Mouse (Mus musculus) yolk sac, embryonic 10.5 days (tissue): ENCODE data around the gene Gadl1.
"Not testable (repeated sequence)": the region's sequence is repeated elsewhere in the genome, so short reads cannot be mapped to it uniquely, and the experiment has no call there.

ENCODE experiments used
- DNase-seq: peaks from one replicate; pipeline ENCODE4 v3.0.0-alpha.2; 2017; ENCODE audit warnings: low spot score

Gadl1 gene

GRCm38 (mm10) chr9:116025371-116025770 is 116.1 kb downstream of the Gadl1 start:
- no peak for DNase-seq

- DNase-seq, result no peak
Measured at GRCm38 (mm10) chr9:116029076-116029475, 119.8 kb downstream of the Gadl1 start.

GRCm38 (mm10) chr9:116032711-116033110 is 123.5 kb downstream of the Gadl1 start:
- DNase-seq, result peak; percentile 21

GRCm38 (mm10) chr9:116038275-116038674 is 129.0 kb downstream of the Gadl1 start:
- no peak for DNase-seq

- no peak for DNase-seq
Measured at GRCm38 (mm10) chr9:116039981-116040380, 130.7 kb downstream of the Gadl1 start.

- not testable (repeated sequence) for DNase-seq
Measured at GRCm38 (mm10) chr9:116040852-116041251, 131.6 kb downstream of the Gadl1 start.

GRCm38 (mm10) chr9:116041369-116041768 is 132.1 kb downstream of the Gadl1 start:
- no peak for DNase-seq

- DNase-seq, result peak; percentile 49
Measured at GRCm38 (mm10) chr9:116041787-116042186, 132.5 kb downstream of the Gadl1 start.

GRCm38 (mm10) chr9:116049985-116050384 is 140.7 kb downstream of the Gadl1 start:
- no peak for DNase-seq

GRCm38 (mm10) chr9:116053976-116054375 is 144.7 kb downstream of the Gadl1 start:
- DNase-seq, result no peak

- DNase-seq, result no peak
Measured at GRCm38 (mm10) chr9:116058475-116058874, 149.2 kb downstream of the Gadl1 start.

GRCm38 (mm10) chr9:116059156-116059555 is 149.9 kb downstream of the Gadl1 start:
- no peak for DNase-seq

GRCm38 (mm10) chr9:116060691-116061090 is 151.4 kb downstream of the Gadl1 start:
- no peak for DNase-seq

- DNase-seq, result no peak
Measured at GRCm38 (mm10) chr9:116064774-116065173, 155.5 kb downstream of the Gadl1 start.

GRCm38 (mm10) chr9:116071561-116071960 is 162.3 kb downstream of the Gadl1 start:
- not testable (repeated sequence) for DNase-seq

- no peak for DNase-seq
Measured at GRCm38 (mm10) chr9:116076163-116076562, 166.9 kb downstream of the Gadl1 start.

- no peak for DNase-seq
Measured at GRCm38 (mm10) chr9:116076946-116077345, 167.7 kb downstream of the Gadl1 start.

- DNase-seq, result no peak
Measured at GRCm38 (mm10) chr9:116077419-116077818, 168.2 kb downstream of the Gadl1 start.

GRCm38 (mm10) chr9:116081781-116082180 is 172.5 kb downstream of the Gadl1 start:
- DNase-seq, result no peak

- DNase-seq, result no peak
Measured at GRCm38 (mm10) chr9:116083300-116083699, 174.0 kb downstream of the Gadl1 start.

- DNase-seq, result no peak
Measured at GRCm38 (mm10) chr9:116083726-116084323, 174.6 kb downstream of the Gadl1 start.

- no peak for DNase-seq
Measured at GRCm38 (mm10) chr9:116084324-116084931, 175.2 kb downstream of the Gadl1 start.

- no peak for DNase-seq
Measured at GRCm38 (mm10) chr9:116085999-116086398, 176.7 kb downstream of the Gadl1 start.

- DNase-seq, result no peak
Measured at GRCm38 (mm10) chr9:116087263-116087662, 178.0 kb downstream of the Gadl1 start.
